Mouse (Mus musculus): ENCODE data around the gene Hoxa7. TPM values are rescaled to one million over a fixed set of nuclear protein-coding genes. Genes with fewer than 3 reads are reported as not detected.

Gene Hoxa7
- total and polyA plus RNA-seq, 2 experiments from 2014 or later, result not detected

GRCm38 (mm10) chr6:52175864-52176263 is 45.8 kb downstream of the Hoxa7 start:
- no peak for TF ChIP-seq CTCF (IDR thresholded peaks at IDR 0.05)
- H3K4me2 ChIP-seq (ENCODE audit: low read depth, low read length, poor library complexity, severe bottlenecking), result no peak overlapping the region
- no peak overlapping the region for H3K4me3 ChIP-seq (ENCODE audit: low read depth, low read length)
- no peaks in the 10 kb centered on the region for H3K36me3 ChIP-seq (ENCODE audit: insufficient read depth, low read length)
- H3K9me3 ChIP-seq (ENCODE audit: low read length), result no peaks in the 10 kb centered on the region
- no peak overlapping the region for H3K9ac ChIP-seq (replicated peaks; ENCODE audit: low read length, poor library complexity, severe bottlenecking)
- H3K4me1 ChIP-seq (ENCODE audit: insufficient read depth, low read length), result no peaks in the 10 kb centered on the region
- no peak overlapping the region for H3K27ac ChIP-seq (ENCODE audit: low read depth, low read length)
- no peak for DNase-seq (ENCODE audit: low spot score)
- H3K27me3 ChIP-seq (ENCODE audit: insufficient read depth, low read length), result peaks cover 88% of the 10 kb centered on the region
- ATAC-seq (ENCODE audit: low FRiP score), result no peak
- WGBS, result under 1% methylated on average over 21 of the region's 35 CpGs

GRCm38 (mm10) chr6:52174968-52175751 is 46.5 kb downstream of the Hoxa7 start:
- no peak overlapping the region for H3K27ac ChIP-seq (ENCODE audit: low read depth, low read length)
- no peak for TF ChIP-seq CTCF (IDR thresholded peaks at IDR 0.05)
- H3K4me1 ChIP-seq (ENCODE audit: insufficient read depth, low read length), result no peaks in the 10 kb centered on the region
- no peak for ATAC-seq (ENCODE audit: low FRiP score)
- no peaks in the 10 kb centered on the region for H3K36me3 ChIP-seq (ENCODE audit: insufficient read depth, low read length)
- H3K27me3 ChIP-seq (ENCODE audit: insufficient read depth, low read length), result peaks cover 88% of the 10 kb centered on the region
- DNase-seq (ENCODE audit: low spot score), result no peak
- no peak overlapping the region for H3K9ac ChIP-seq (replicated peaks; ENCODE audit: low read length, poor library complexity, severe bottlenecking)
- 2% methylated on average over 38 of the region's 41 CpGs for WGBS
- H3K9me3 ChIP-seq (ENCODE audit: low read length), result no peaks in the 10 kb centered on the region
- no peak overlapping the region for H3K4me3 ChIP-seq (ENCODE audit: low read depth, low read length)
- H3K4me2 ChIP-seq (ENCODE audit: low read depth, low read length, poor library complexity, severe bottlenecking), result no peak overlapping the region

GRCm38 (mm10) chr6:52173648-52174047 is 48.0 kb downstream of the Hoxa7 start:
- WGBS, result 7% methylated on average over 4 of the region's 4 CpGs
- no peak for ATAC-seq (ENCODE audit: low FRiP score)
- Histone ChIP-seq H3K4me3 (ENCODE audit: low read depth, low read length) (no peak overlapping the region), H3K27me3 (ENCODE audit: insufficient read depth, low read length) (peaks cover 82% of the 10 kb centered on the region), H3K27ac (ENCODE audit: low read depth, low read length) (no peak overlapping the region), H3K4me2 (ENCODE audit: low read depth, low read length, poor library complexity, severe bottlenecking) (no peak overlapping the region), H3K4me1 (ENCODE audit: insufficient read depth, low read length) (no peaks in the 10 kb centered on the region), H3K36me3 (ENCODE audit: insufficient read depth, low read length) (no peaks in the 10 kb centered on the region), H3K9me3 (ENCODE audit: low read length) (no peaks in the 10 kb centered on the region), H3K9ac (replicated peaks; ENCODE audit: low read length, poor library complexity, severe bottlenecking) (no peak overlapping the region)
- TF ChIP-seq CTCF (IDR thresholded peaks at IDR 0.05), result no peak
- DNase-seq (ENCODE audit: low spot score), result no peak

DNA sequence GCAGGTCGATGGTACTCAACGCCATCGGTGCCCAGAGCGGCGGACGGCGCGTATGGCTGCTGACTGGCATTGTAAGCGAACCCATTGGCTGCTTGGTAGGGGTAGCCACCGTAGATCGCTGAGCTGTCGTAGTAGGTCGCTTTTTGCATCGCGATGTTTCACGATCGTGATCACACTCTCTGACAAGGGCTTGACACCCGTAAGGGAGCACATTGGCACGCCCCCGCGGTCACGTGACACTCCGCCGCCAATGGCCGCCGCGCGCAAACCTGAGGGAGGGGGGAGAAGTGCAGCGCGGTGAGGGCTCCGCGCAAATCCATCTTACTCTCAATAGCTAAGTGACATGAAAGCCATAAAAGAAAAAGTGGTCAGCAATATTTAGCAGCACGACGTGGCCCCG is 49.2 kb downstream of the Hoxa7 start:
- Histone ChIP-seq H3K4me1 (ENCODE audit: insufficient read depth, low read length) (no peaks in the 10 kb centered on the region), H3K36me3 (ENCODE audit: insufficient read depth, low read length) (no peaks in the 10 kb centered on the region), H3K4me2 (ENCODE audit: low read depth, low read length, poor library complexity, severe bottlenecking) (0 out of 2 replicates have a peak overlapping the region, but pooled peaks have one; percentile 7), H3K9ac (replicated peaks; ENCODE audit: low read length, poor library complexity, severe bottlenecking) (no peak overlapping the region), H3K9me3 (ENCODE audit: low read length) (no peaks in the 10 kb centered on the region), H3K27me3 (ENCODE audit: insufficient read depth, low read length) (peaks cover 76% of the 10 kb centered on the region), H3K4me3 (ENCODE audit: low read depth, low read length) (no peak overlapping the region), H3K27ac (ENCODE audit: low read depth, low read length) (no peak overlapping the region)
- 1% methylated on average over 35 of the region's 35 CpGs for WGBS
- no peak for TF ChIP-seq CTCF (IDR thresholded peaks at IDR 0.05)
- ATAC-seq (ENCODE audit: low FRiP score) (no peak), DNase-seq (ENCODE audit: low spot score) (peak; percentile 94)

- H3K4me1 ChIP-seq (ENCODE audit: insufficient read depth, low read length), result no peaks in the 10 kb centered on the region
- no peak overlapping the region for H3K4me3 ChIP-seq (ENCODE audit: low read depth, low read length)
- ATAC-seq (ENCODE audit: low FRiP score) (no peak), DNase-seq (ENCODE audit: low spot score) (no peak)
- no peak overlapping the region for H3K27ac ChIP-seq (ENCODE audit: low read depth, low read length)
- 5% methylated on average over 7 of the region's 7 CpGs for WGBS
- H3K9me3 ChIP-seq (ENCODE audit: low read length), result no peaks in the 10 kb centered on the region
- H3K9ac ChIP-seq (replicated peaks; ENCODE audit: low read length, poor library complexity, severe bottlenecking), result no peak overlapping the region
- H3K36me3 ChIP-seq (ENCODE audit: insufficient read depth, low read length), result no peaks in the 10 kb centered on the region
- no peak for TF ChIP-seq CTCF (IDR thresholded peaks at IDR 0.05)
- 0 out of 2 replicates have a peak overlapping the region, but pooled peaks have one; percentile 7 for H3K4me2 ChIP-seq (ENCODE audit: low read depth, low read length, poor library complexity, severe bottlenecking)
- H3K27me3 ChIP-seq (ENCODE audit: insufficient read depth, low read length), result peaks cover 76% of the 10 kb centered on the region
Observed at GRCm38 (mm10) chr6:52171938-52172337, 49.7 kb downstream of the Hoxa7 start.

DNA sequence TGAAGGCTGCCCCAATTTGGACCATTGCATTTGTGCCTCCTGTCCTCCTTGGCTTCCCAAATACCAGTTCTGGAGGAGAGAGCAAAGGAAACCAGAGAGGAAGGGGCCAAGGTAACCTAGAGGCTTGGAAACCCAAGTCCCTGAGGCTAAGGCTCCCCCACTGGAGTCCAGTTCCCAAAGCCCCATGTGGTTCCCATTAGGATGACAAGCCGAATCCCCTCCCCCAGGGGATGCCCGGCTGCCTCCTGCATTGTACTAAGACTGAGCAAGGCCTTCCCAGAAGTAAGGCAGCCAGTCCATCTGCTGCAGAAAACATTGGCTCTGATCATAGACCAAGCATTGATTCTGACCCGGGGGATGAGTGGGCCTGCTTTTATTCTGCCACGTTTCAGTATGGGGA is 50.3 kb downstream of the Hoxa7 start:
- 3% methylated on average over 4 of the region's 4 CpGs for WGBS
- DNase-seq (ENCODE audit: low spot score), result no peak
- Histone ChIP-seq H3K27me3 (ENCODE audit: insufficient read depth, low read length) (peaks cover 76% of the 10 kb centered on the region), H3K4me2 (ENCODE audit: low read depth, low read length, poor library complexity, severe bottlenecking) (no peak overlapping the region), H3K9ac (replicated peaks; ENCODE audit: low read length, poor library complexity, severe bottlenecking) (no peak overlapping the region), H3K4me3 (ENCODE audit: low read depth, low read length) (no peak overlapping the region), H3K4me1 (ENCODE audit: insufficient read depth, low read length) (no peaks in the 10 kb centered on the region), H3K9me3 (ENCODE audit: low read length) (no peaks in the 10 kb centered on the region), H3K27ac (ENCODE audit: low read depth, low read length) (no peak overlapping the region), H3K36me3 (ENCODE audit: insufficient read depth, low read length) (no peaks in the 10 kb centered on the region)
- no peak for ATAC-seq (ENCODE audit: low FRiP score)
- no peak for TF ChIP-seq CTCF (IDR thresholded peaks at IDR 0.05)
